ENCODE assay signal across 8 mouse cellular contexts in genomic region chr15:82345820-82346470, GRCm38 (mm10). TPM values are rescaled to one million over a fixed set of nuclear protein-coding genes. Genes with fewer than 3 reads are reported as not detected.
DNase-seq lines count a peak whose midpoint lies in the region; ATAC-seq and TF ChIP-seq lines count a peak whose summit lies in the region.

No protein-coding gene starts in this region.

- H3K4me3 ChIP-seq in bone marrow, adult 2 months (replicated peaks; ENCODE audit: control insufficient read depth, low read depth, low read length), result peak overlapping the region; percentile 83
- H3K4me3 ChIP-seq in embryonic facial prominence, embryonic 15.5 days (replicated peaks), result peak overlapping the region; percentile 81
- H3K4me3 ChIP-seq in limb, embryonic 14.5 days (replicated peaks; ENCODE audit: low read length), result peak overlapping the region; percentile 61
- peak overlapping the region; percentile 58 for H3K4me3 ChIP-seq in midbrain, postnatal 0 days (ENCODE audit: low read depth, low read length)

- WGBS in bone marrow, adult 2 months, result under 1% methylated on average over 51 of the region's 51 CpGs
- under 1% methylated on average over 51 of the region's 51 CpGs for WGBS in embryonic facial prominence, embryonic 15.5 days
- under 1% methylated on average over 49 of the region's 51 CpGs for WGBS in limb, embryonic 14.5 days
- under 1% methylated on average over 51 of the region's 51 CpGs for WGBS in midbrain, postnatal 0 days

- H3K4me2 ChIP-seq in embryonic facial prominence, embryonic 15.5 days (replicated peaks), result peak overlapping the region; percentile 87
- H3K4me2 ChIP-seq in limb, embryonic 14.5 days (replicated peaks; ENCODE audit: low read depth, low read length, severe bottlenecking), result peak overlapping the region; percentile 89
- H3K4me2 ChIP-seq in midbrain, postnatal 0 days (ENCODE audit: low read depth, low read length, poor library complexity, severe bottlenecking), result peak overlapping the region; percentile 63

- peak overlapping the region; percentile 73 for H3K9ac ChIP-seq in embryonic facial prominence, embryonic 15.5 days
- H3K9ac ChIP-seq in limb, embryonic 14.5 days (ENCODE audit: low read depth, low read length, severe bottlenecking), result peak overlapping the region; percentile 63
- H3K9ac ChIP-seq in midbrain, postnatal 0 days (replicated peaks; ENCODE audit: low read length, poor library complexity, severe bottlenecking), result peak overlapping the region; percentile 75

- peak; percentile 97 for ATAC-seq in embryonic facial prominence, embryonic 15.5 days (ENCODE audit: insufficient number of reproducible peaks, low FRiP score, low TSS enrichment, low read depth)
- ATAC-seq in limb, embryonic 14.5 days (ENCODE audit: low FRiP score, low read depth), result peak; percentile 98
- peak; percentile 98 for ATAC-seq in midbrain, postnatal 0 days (ENCODE audit: low FRiP score)

- H3K4me1 ChIP-seq in bone marrow, adult 2 months (ENCODE audit: control insufficient read depth, insufficient read depth, low read length), result peaks cover 10% of the 10 kb centered on the region; the same call in 1 of the 2 replicates
- peaks cover 28% of the 10 kb centered on the region for H3K4me1 ChIP-seq in embryonic facial prominence, embryonic 15.5 days
- H3K4me1 ChIP-seq in limb, embryonic 14.5 days (ENCODE audit: control insufficient read depth, insufficient read depth, low read length), result peaks cover 14% of the 10 kb centered on the region
- peaks cover 7% of the 10 kb centered on the region; the same call in 1 of the 2 replicates for H3K4me1 ChIP-seq in midbrain, postnatal 0 days (ENCODE audit: insufficient read depth, low read length)

- no peak; the same call in 1 of the 2 replicates for TF ChIP-seq CTCF in bone marrow, adult 2 months (IDR thresholded peaks at IDR 0.05; ENCODE audit: control insufficient read depth, insufficient read depth, low read length)
- TF ChIP-seq CTCF in midbrain, postnatal 0 days (IDR thresholded peaks at IDR 0.05), result no peak

- no peaks in the 10 kb centered on the region for H3K9me3 ChIP-seq in embryonic facial prominence, embryonic 15.5 days (replicated peaks)
- H3K9me3 ChIP-seq in limb, embryonic 14.5 days (ENCODE audit: control insufficient read depth, low read length), result no peaks in the 10 kb centered on the region
- no peaks in the 10 kb centered on the region for H3K9me3 ChIP-seq in midbrain, postnatal 0 days (ENCODE audit: low read length)

- no peaks in the 10 kb centered on the region for H3K27me3 ChIP-seq in embryonic facial prominence, embryonic 15.5 days
- H3K27me3 ChIP-seq in limb, embryonic 14.5 days (ENCODE audit: control insufficient read depth, insufficient read depth, low read length), result no peaks in the 10 kb centered on the region
- H3K27me3 ChIP-seq in midbrain, postnatal 0 days (ENCODE audit: insufficient read depth, low read length), result peaks cover 2% of the 10 kb centered on the region; the same call in 1 of the 2 replicates

- peaks cover 36% of the 10 kb centered on the region for H3K36me3 ChIP-seq in embryonic facial prominence, embryonic 15.5 days
- H3K36me3 ChIP-seq in limb, embryonic 14.5 days (ENCODE audit: control insufficient read depth, insufficient read depth, low read length), result peaks cover 35% of the 10 kb centered on the region
- peaks cover 28% of the 10 kb centered on the region for H3K36me3 ChIP-seq in midbrain, postnatal 0 days (ENCODE audit: insufficient read depth, low read length)

- TF ChIP-seq POLR2A in bone marrow, adult 2 months (IDR thresholded peaks at IDR 0.05; ENCODE audit: borderline replicate concordance, control insufficient read depth, low read depth, low read length), result peak; percentile 75; the same call in 1 of the 2 replicates
- TF ChIP-seq POLR2A in limb, embryonic 14.5 days (IDR thresholded peaks at IDR 0.05; ENCODE audit: borderline replicate concordance, extremely low read depth, insufficient read depth, insufficient read length), result no peak

- DNase-seq in 416B (ENCODE audit: low read depth), result peak; percentile 99
- peak; percentile 99 for DNase-seq in heart, adult 8-10 months (ENCODE audit: low spot score)
- DNase-seq in kidney, adult 9 months, result peak; percentile 99
- DNase-seq in limb, embryonic 14.5 days (ENCODE audit: low spot score), result peak; percentile 98
- peak; percentile 99 for DNase-seq in midbrain, postnatal 0 days (ENCODE audit: low spot score)
- peak; percentile 95 to 96 for DNase-seq in spleen, postnatal 14 days (ENCODE audit: low spot score in 2 of 2)

- peak overlapping the region; percentile 94 for H3K27ac ChIP-seq in bone marrow, adult 2 months (ENCODE audit: control insufficient read depth, insufficient read depth, low read depth, low read length, poor library complexity)
- H3K27ac ChIP-seq in embryonic facial prominence, embryonic 15.5 days (replicated peaks), result peak overlapping the region; percentile 94
- peak overlapping the region; percentile 77 for H3K27ac ChIP-seq in limb, embryonic 14.5 days (replicated peaks; ENCODE audit: low read depth, low read length)
- H3K27ac ChIP-seq in midbrain, postnatal 0 days (ENCODE audit: low read depth, low read length), result peak overlapping the region; percentile 92

RNA-seq across cellular contexts. Expression of gene Smdt1, which starts 7.2 kb away (rescaled TPM):
- polyA plus RNA-seq in bone marrow, adult 2 months (2011; ENCODE audit: insufficient read depth, insufficient read length, low replicate concordance, missing spikeins), result 121 and 216 TPM in 2 replicates
- polyA plus RNA-seq in embryonic facial prominence, embryonic 15.5 days (2015; fragmentation: Nextera tagmentation; extraction: Ambion mirVana), result 264 and 279 TPM in 2 replicates
- total RNA-seq in heart, adult 8-10 months (2022), result 100 to 1,000 TPM; 190 to 214 (median 204) TPM
- polyA plus RNA-seq in limb, embryonic 14.5 days (2012; rRNA removed), result 175 and 178 TPM in 2 replicates
- 255 and 258 TPM in 2 replicates for polyA plus RNA-seq in limb, embryonic 14.5 days (2014; fragmentation: Nextera tagmentation; extraction: Ambion mirVana)
- total RNA-seq in midbrain, postnatal 0 days (2014; rRNA removed), result 186 and 226 TPM in 2 replicates
- polyA plus RNA-seq in midbrain, postnatal 0 days (2015; fragmentation: Nextera tagmentation; extraction: Ambion mirVana), result 352 and 383 TPM in 2 replicates

RNA-seq across cellular contexts. Expression of gene Pheta2, which starts 7.2 kb away (rescaled TPM):
- polyA plus RNA-seq in bone marrow, adult 2 months (2011; ENCODE audit: insufficient read depth, insufficient read length, low replicate concordance, missing spikeins), result 22.5 and 34.5 TPM in 2 replicates
- polyA plus RNA-seq in embryonic facial prominence, embryonic 15.5 days (2015; fragmentation: Nextera tagmentation; extraction: Ambion mirVana), result 23.8 and 24.9 TPM in 2 replicates
- total RNA-seq in heart, adult 8-10 months (2022), result under 1 TPM; 0.44 to 0.57 (median 0.48) TPM
- 12.8 and 15.3 TPM in 2 replicates for polyA plus RNA-seq in limb, embryonic 14.5 days (2012; rRNA removed)
- polyA plus RNA-seq in limb, embryonic 14.5 days (2014; fragmentation: Nextera tagmentation; extraction: Ambion mirVana), result 11.9 and 14.1 TPM in 2 replicates
- 0.28 and 1.5 TPM in 2 replicates for total RNA-seq in midbrain, postnatal 0 days (2014; rRNA removed)
- 0.82 and 0.88 TPM in 2 replicates for polyA plus RNA-seq in midbrain, postnatal 0 days (2015; fragmentation: Nextera tagmentation; extraction: Ambion mirVana)

RNA-seq across cellular contexts. Expression of gene Naga, which starts 7.2 kb away (rescaled TPM):
- polyA plus RNA-seq in bone marrow, adult 2 months (2011; ENCODE audit: insufficient read depth, insufficient read length, low replicate concordance, missing spikeins), result 35.6 and 49.3 TPM in 2 replicates
- polyA plus RNA-seq in embryonic facial prominence, embryonic 15.5 days (2015; fragmentation: Nextera tagmentation; extraction: Ambion mirVana), result 64.8 and 65.9 TPM in 2 replicates
- 10 to 100 TPM; 27.1 to 32.1 (median 29.9) TPM for total RNA-seq in heart, adult 8-10 months (2022)
- 101 and 118 TPM in 2 replicates for polyA plus RNA-seq in limb, embryonic 14.5 days (2012; rRNA removed)
- 59.3 and 60.1 TPM in 2 replicates for polyA plus RNA-seq in limb, embryonic 14.5 days (2014; fragmentation: Nextera tagmentation; extraction: Ambion mirVana)
- total RNA-seq in midbrain, postnatal 0 days (2014; rRNA removed), result 36.6 and 38.0 TPM in 2 replicates
- 25.0 and 30.8 TPM in 2 replicates for polyA plus RNA-seq in midbrain, postnatal 0 days (2015; fragmentation: Nextera tagmentation; extraction: Ambion mirVana)

RNA-seq across cellular contexts. Expression of gene Ndufa6, which starts 8.2 kb away (rescaled TPM):
- 120 and 208 TPM in 2 replicates for polyA plus RNA-seq in bone marrow, adult 2 months (2011; ENCODE audit: insufficient read depth, insufficient read length, low replicate concordance, missing spikeins)
- polyA plus RNA-seq in embryonic facial prominence, embryonic 15.5 days (2015; fragmentation: Nextera tagmentation; extraction: Ambion mirVana), result 314 and 320 TPM in 2 replicates
- 100 to 1,000 TPM; 658 to 797 (median 740) TPM for total RNA-seq in heart, adult 8-10 months (2022)
- 252 and 318 TPM in 2 replicates for polyA plus RNA-seq in limb, embryonic 14.5 days (2012; rRNA removed)
- polyA plus RNA-seq in limb, embryonic 14.5 days (2014; fragmentation: Nextera tagmentation; extraction: Ambion mirVana), result 325 and 348 TPM in 2 replicates
- total RNA-seq in midbrain, postnatal 0 days (2014; rRNA removed), result 241 and 287 TPM in 2 replicates
- polyA plus RNA-seq in midbrain, postnatal 0 days (2015; fragmentation: Nextera tagmentation; extraction: Ambion mirVana), result 481 and 482 TPM in 2 replicates

RNA-seq across cellular contexts. Expression of gene Cyp2d22, which starts 34.1 kb away (rescaled TPM):
- polyA plus RNA-seq in bone marrow, adult 2 months (2011; ENCODE audit: insufficient read depth, insufficient read length, low replicate concordance, missing spikeins), result 5.2 and 7.2 TPM in 2 replicates
- 12.2 and 12.3 TPM in 2 replicates for polyA plus RNA-seq in embryonic facial prominence, embryonic 15.5 days (2015; fragmentation: Nextera tagmentation; extraction: Ambion mirVana)
- 10 to 100 TPM; 19.3 to 30.9 (median 23.3) TPM for total RNA-seq in heart, adult 8-10 months (2022)
- 27.5 and 29.5 TPM in 2 replicates for polyA plus RNA-seq in limb, embryonic 14.5 days (2012; rRNA removed)
- polyA plus RNA-seq in limb, embryonic 14.5 days (2014; fragmentation: Nextera tagmentation; extraction: Ambion mirVana), result 5.2 and 6.4 TPM in 2 replicates
- total RNA-seq in midbrain, postnatal 0 days (2014; rRNA removed), result 1.6 and 2.4 TPM in 2 replicates
- polyA plus RNA-seq in midbrain, postnatal 0 days (2015; fragmentation: Nextera tagmentation; extraction: Ambion mirVana), result 1.7 and 2.2 TPM in 2 replicates

Comparison
In these comparisons a context has a peak if more than half of its experiments do, and no peak if none do; other contexts are left out.
1. Peak in every context shown above with its lines: DNase-seq, ATAC-seq, H3K4me3 ChIP-seq and H3K27ac ChIP-seq.